Mouse (Mus musculus): ENCODE data around the gene Kcnk7. TPM values are rescaled to one million over a fixed set of nuclear protein-coding genes. Genes with fewer than 3 reads are reported as not detected.

Gene Kcnk7
- polyA plus RNA-seq, 1 experiment from 2014 or later, result not detected

DNA sequence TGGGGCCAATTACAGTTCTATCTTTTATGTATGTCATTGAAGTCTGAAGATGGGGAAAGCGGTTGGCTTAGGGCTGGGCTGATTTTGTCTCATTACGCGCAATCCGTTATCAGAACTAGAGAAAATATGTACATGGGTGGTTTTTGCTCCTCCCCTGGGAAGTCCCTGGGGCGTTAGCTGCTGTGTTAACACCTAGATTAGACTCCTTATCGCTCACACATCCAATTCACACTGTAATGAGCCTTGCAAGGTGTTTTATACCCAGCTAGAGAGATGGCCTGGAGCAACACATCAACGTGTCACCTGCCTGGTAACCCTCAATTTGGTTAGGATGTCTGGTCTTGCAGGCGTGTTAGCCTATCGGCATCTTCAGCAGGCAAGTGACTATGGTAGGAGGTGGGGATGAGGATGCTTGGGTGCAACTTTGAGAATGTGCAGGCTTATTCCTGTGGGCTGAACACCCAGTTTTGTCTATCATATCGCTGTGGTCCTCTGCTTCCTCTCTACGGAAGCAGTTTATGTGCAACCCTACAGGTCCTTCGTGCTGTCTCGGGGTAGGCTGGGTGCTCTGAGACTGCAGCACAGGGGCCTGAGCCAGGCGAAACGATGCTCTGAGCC is 22.9 kb downstream of the Kcnk7 start:
- H3K9me3 ChIP-seq (ENCODE audit: control insufficient read depth, low read length), result no peaks in the 10 kb centered on the region
- peak overlapping the region; percentile 67 for H3K4me2 ChIP-seq
- 0 out of 2 replicates have a peak, but pooled peaks cover 2% of the 10 kb centered on the region for H3K36me3 ChIP-seq (ENCODE audit: control insufficient read depth, insufficient read depth, low read length)
- peak overlapping the region; percentile 34; the same call in 1 of the 2 replicates for H3K9ac ChIP-seq (ENCODE audit: low read length)
- peak overlapping the region; percentile 95 for H3K4me3 ChIP-seq (ENCODE audit: low read depth, low read length)
- peaks cover 40% of the 10 kb centered on the region for H3K4me1 ChIP-seq (ENCODE audit: control insufficient read depth, insufficient read depth, low read length)
- 79% methylated on average over 15 of the region's 15 CpGs for WGBS
- no peak overlapping the region for H3K27ac ChIP-seq (ENCODE audit: low read depth, low read length)
- DNase-seq (ENCODE audit: low spot score, missing footprints), result no peak
- H3K27me3 ChIP-seq (ENCODE audit: control insufficient read depth, insufficient read depth, low read length), result no peaks in the 10 kb centered on the region
- no peak for ATAC-seq (ENCODE audit: low FRiP score)

- Histone ChIP-seq H3K36me3 (ENCODE audit: control insufficient read depth, insufficient read depth, low read length) (no peaks in the 10 kb centered on the region), H3K27ac (ENCODE audit: low read depth, low read length) (no peak overlapping the region), H3K27me3 (ENCODE audit: control insufficient read depth, insufficient read depth, low read length) (no peaks in the 10 kb centered on the region), H3K9ac (ENCODE audit: low read length) (peak overlapping the region; percentile 99), H3K4me3 (ENCODE audit: low read depth, low read length) (peak overlapping the region; percentile 95), H3K4me1 (ENCODE audit: control insufficient read depth, insufficient read depth, low read length) (peaks cover 40% of the 10 kb centered on the region), H3K4me2 (peak overlapping the region; percentile 67), H3K9me3 (ENCODE audit: control insufficient read depth, low read length) (no peaks in the 10 kb centered on the region)
- ATAC-seq (ENCODE audit: low FRiP score) (no peak), DNase-seq (ENCODE audit: low spot score, missing footprints) (peak; percentile 99)
- WGBS, result 9% methylated on average over 14 of the region's 14 CpGs
These were observed 23.5 kb downstream of the Kcnk7 start for GRCm38 (mm10) chr19:5727701-5728100.

DNA sequence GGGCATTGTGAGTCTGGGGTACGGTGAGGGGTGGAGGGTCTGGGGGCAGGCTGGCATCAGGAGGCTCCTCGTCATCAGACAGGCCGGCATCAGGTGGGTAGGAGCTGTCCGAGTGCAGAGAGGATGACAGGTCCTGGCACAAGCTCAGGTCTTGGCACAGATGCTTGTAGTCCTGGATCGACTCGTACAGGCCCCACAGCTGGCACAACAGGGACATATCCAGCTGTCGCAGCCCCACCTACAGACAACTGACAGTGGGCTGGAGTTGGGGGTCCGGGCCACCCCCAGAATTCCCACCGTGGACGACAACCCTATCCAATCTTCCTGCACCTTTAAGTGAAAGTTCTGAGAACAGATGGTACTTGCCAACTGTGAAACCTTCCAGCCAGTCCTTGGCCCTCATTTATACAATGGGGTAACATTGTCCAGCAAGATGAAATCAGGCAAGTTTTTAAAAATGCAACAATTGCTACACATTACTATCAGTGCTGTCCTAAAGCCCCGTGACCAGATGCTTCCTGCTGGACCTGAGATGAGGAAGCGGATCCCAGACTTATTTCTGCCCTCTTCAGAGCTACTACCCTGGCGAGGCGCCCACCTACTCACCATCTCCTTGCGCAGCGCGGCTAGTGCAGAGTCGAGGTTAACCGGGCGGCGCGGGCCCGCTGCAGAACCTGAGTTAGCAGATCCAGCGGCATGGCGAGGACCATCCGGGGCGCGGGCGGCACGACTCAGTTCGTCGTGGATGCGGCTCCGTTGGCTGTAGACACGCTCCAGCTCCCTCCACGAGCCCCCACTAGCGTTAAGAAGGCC is 24.7 kb downstream of the Kcnk7 start:
- 11% methylated on average over 37 of the region's 37 CpGs for WGBS
- DNase-seq (ENCODE audit: low spot score, missing footprints), result peak; percentile 89
- peaks cover 40% of the 10 kb centered on the region for H3K4me1 ChIP-seq (ENCODE audit: control insufficient read depth, insufficient read depth, low read length)

DNA sequence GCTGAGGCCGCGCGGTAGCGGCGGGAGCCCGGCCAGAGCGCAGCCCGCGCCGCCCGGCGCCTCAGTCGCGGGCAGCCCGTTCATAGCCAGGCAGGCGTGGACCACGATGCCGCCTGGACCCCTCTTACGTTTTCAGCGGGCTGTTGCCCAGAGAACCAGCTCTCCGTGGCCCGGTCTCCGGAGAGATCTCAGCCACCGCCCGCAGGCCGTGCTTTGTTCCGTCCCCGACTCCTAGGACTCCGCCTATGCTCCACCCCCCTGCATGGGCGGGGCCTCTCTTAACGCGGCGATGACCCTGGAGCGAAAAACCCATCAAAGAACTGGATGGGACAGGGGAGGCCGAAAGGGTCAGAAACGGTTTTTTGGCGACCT is 25.3 kb downstream of the Kcnk7 start, which contains the start of gene Fam89b:
Gene Fam89b (minus strand): TSS at position 210 of the 372 bp plus-strand sequence.
- Histone ChIP-seq H3K9me3 (ENCODE audit: control insufficient read depth, low read length) (no peaks in the 10 kb centered on the region), H3K4me3 (ENCODE audit: low read depth, low read length) (peak within 1 kb of the TSS; percentile 95), H3K9ac (ENCODE audit: low read length) (peak within 1 kb of the TSS; percentile 99), H3K27me3 (ENCODE audit: control insufficient read depth, insufficient read depth, low read length) (no peaks in the 10 kb centered on the region), H3K4me1 (ENCODE audit: control insufficient read depth, insufficient read depth, low read length) (peaks cover 40% of the 10 kb centered on the region), H3K4me2 (peak within 1 kb of the TSS; percentile 67), H3K36me3 (ENCODE audit: control insufficient read depth, insufficient read depth, low read length) (no peaks in the 10 kb centered on the region), H3K27ac (ENCODE audit: low read depth, low read length) (peak within 1 kb of the TSS; percentile 92)
- DNase-seq (ENCODE audit: low spot score, missing footprints), result peak; percentile 99
- ATAC-seq (ENCODE audit: low FRiP score), result peak; percentile 85
- 1% methylated on average over 37 of the region's 37 CpGs for WGBS

More for the DNA sequence above, 24.7 kb downstream of the Kcnk7 start:
- peak overlapping the region; percentile 95 for H3K4me3 ChIP-seq (ENCODE audit: low read depth, low read length)
- H3K27ac ChIP-seq (ENCODE audit: low read depth, low read length), result peak overlapping the region; percentile 92
- peak; percentile 51 for ATAC-seq (ENCODE audit: low FRiP score)
- no peaks in the 10 kb centered on the region for H3K36me3 ChIP-seq (ENCODE audit: control insufficient read depth, insufficient read depth, low read length)
- peak overlapping the region; percentile 99 for H3K9ac ChIP-seq (ENCODE audit: low read length)
- H3K27me3 ChIP-seq (ENCODE audit: control insufficient read depth, insufficient read depth, low read length), result no peaks in the 10 kb centered on the region
- peak overlapping the region; percentile 67 for H3K4me2 ChIP-seq
- no peaks in the 10 kb centered on the region for H3K9me3 ChIP-seq (ENCODE audit: control insufficient read depth, low read length)

- Histone ChIP-seq H3K4me1 (ENCODE audit: control insufficient read depth, insufficient read depth, low read length) (peaks cover 40% of the 10 kb centered on the region), H3K4me2 (peak overlapping the region; percentile 99), H3K4me3 (ENCODE audit: low read depth, low read length) (peak overlapping the region; percentile 59), H3K27ac (ENCODE audit: low read depth, low read length) (no peak overlapping the region), H3K36me3 (ENCODE audit: control insufficient read depth, insufficient read depth, low read length) (no peaks in the 10 kb centered on the region), H3K9ac (ENCODE audit: low read length) (peak overlapping the region; percentile 68), H3K9me3 (ENCODE audit: control insufficient read depth, low read length) (no peaks in the 10 kb centered on the region), H3K27me3 (ENCODE audit: control insufficient read depth, insufficient read depth, low read length) (no peaks in the 10 kb centered on the region)
- WGBS, result 75% methylated on average over 29 of the region's 29 CpGs
- no peak for ATAC-seq (ENCODE audit: low FRiP score)
- no peak for DNase-seq (ENCODE audit: low spot score, missing footprints)
These were observed 26.4 kb downstream of the Kcnk7 start for GRCm38 (mm10) chr19:5730314-5731186.

DNA sequence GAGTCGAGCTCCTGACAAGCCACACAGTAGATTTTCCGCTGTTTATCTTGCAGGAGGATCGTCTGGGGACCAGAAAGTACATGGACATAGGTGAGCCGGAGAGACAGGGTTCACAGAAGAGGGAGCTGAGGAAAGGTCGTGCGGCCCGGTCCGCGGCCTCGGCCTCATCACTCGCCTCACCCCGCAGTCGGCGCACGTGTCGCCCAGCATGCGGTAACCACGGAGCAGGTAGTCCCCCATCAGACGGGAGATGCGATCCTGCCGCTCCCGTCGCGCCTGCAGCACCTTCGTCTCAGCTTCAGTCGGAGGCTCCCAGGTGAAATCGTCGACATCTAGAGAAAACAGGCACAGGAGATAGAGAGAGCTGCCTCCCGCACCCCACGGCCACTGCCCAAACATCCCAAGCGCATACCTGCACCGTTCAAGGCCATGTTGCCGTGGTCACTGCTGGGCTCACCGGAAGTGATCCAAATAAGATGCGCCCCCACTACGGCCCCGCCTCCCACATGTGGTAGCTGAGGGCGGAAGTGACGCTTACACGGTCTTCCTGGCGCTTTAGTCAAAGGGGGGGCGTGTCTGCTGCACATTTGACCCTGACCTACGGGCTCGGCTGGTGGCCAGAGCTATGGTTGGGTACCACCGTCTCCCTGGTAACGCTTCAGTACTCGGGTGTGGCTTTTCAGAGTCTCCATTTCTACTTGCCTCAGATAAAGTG is 27.3 kb downstream of the Kcnk7 start:
- H3K27me3 ChIP-seq (ENCODE audit: control insufficient read depth, insufficient read depth, low read length), result no peaks in the 10 kb centered on the region
- H3K9ac ChIP-seq (ENCODE audit: low read length), result peak overlapping the region; percentile 68
- H3K27ac ChIP-seq (ENCODE audit: low read depth, low read length), result peak overlapping the region; percentile 8; the same call in 1 of the 2 replicates
- peak; percentile 99 for DNase-seq (ENCODE audit: low spot score, missing footprints)
- WGBS, result 1% methylated on average over 47 of the region's 47 CpGs
- peak overlapping the region; percentile 99 for H3K4me2 ChIP-seq
- H3K4me1 ChIP-seq (ENCODE audit: control insufficient read depth, insufficient read depth, low read length), result peaks cover 37% of the 10 kb centered on the region
- peak; percentile 89 for ATAC-seq (ENCODE audit: low FRiP score)
- H3K9me3 ChIP-seq (ENCODE audit: control insufficient read depth, low read length), result no peaks in the 10 kb centered on the region
- H3K36me3 ChIP-seq (ENCODE audit: control insufficient read depth, insufficient read depth, low read length), result no peaks in the 10 kb centered on the region
- peak overlapping the region; percentile 59 for H3K4me3 ChIP-seq (ENCODE audit: low read depth, low read length)

DNA sequence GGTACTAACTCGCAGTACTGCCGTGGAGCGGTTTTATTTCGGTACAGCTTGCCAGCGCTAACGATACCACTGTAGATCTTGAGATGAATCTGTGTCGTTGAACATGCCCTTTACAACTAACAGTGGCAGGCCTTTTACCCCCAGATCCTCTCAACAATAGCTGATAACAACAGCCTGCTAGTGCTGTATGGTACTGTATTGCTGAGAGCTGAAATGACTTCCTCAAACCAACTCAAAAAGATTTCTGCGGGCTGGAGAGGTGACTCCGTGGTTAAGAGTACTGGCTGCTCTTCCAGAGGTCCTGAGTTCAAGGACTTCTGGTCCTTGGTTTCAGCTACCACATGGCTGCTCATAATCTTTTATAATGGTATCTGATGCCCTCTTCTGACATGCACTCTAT is 30.2 kb downstream of the Kcnk7 start:
- DNase-seq (ENCODE audit: low spot score, missing footprints), result no peak
- no peak overlapping the region for H3K27ac ChIP-seq (ENCODE audit: low read depth, low read length)
- H3K4me1 ChIP-seq (ENCODE audit: control insufficient read depth, insufficient read depth, low read length), result peaks cover 19% of the 10 kb centered on the region
- no peak overlapping the region for H3K9ac ChIP-seq (ENCODE audit: low read length)
- WGBS, result 79% methylated on average over 9 of the region's 9 CpGs
- H3K4me3 ChIP-seq (ENCODE audit: low read depth, low read length), result no peak overlapping the region
- no peak overlapping the region for H3K4me2 ChIP-seq
- no peak for ATAC-seq (ENCODE audit: low FRiP score)
- 0 out of 2 replicates have a peak, but pooled peaks cover 1% of the 10 kb centered on the region for H3K27me3 ChIP-seq (ENCODE audit: control insufficient read depth, insufficient read depth, low read length)
- H3K9me3 ChIP-seq (ENCODE audit: control insufficient read depth, low read length), result no peaks in the 10 kb centered on the region
- no peaks in the 10 kb centered on the region for H3K36me3 ChIP-seq (ENCODE audit: control insufficient read depth, insufficient read depth, low read length)

- Histone ChIP-seq H3K4me2 (no peak overlapping the region), H3K36me3 (ENCODE audit: control insufficient read depth, insufficient read depth, low read length) (no peaks in the 10 kb centered on the region), H3K27ac (ENCODE audit: low read depth, low read length) (no peak overlapping the region), H3K4me3 (ENCODE audit: low read depth, low read length) (no peak overlapping the region), H3K9ac (ENCODE audit: low read length) (no peak overlapping the region), H3K9me3 (ENCODE audit: control insufficient read depth, low read length) (no peaks in the 10 kb centered on the region), H3K27me3 (ENCODE audit: control insufficient read depth, insufficient read depth, low read length) (peaks cover 23% of the 10 kb centered on the region), H3K4me1 (ENCODE audit: control insufficient read depth, insufficient read depth, low read length) (peaks cover 13% of the 10 kb centered on the region)
- ATAC-seq (ENCODE audit: low FRiP score) (no peak), DNase-seq (ENCODE audit: low spot score, missing footprints) (no peak)
- 55% methylated on average over 2 of the region's 2 CpGs for WGBS
These were observed 35.3 kb downstream of the Kcnk7 start for GRCm38 (mm10) chr19:5739446-5739845.
